Mouse (Mus musculus): Measurements from ENCODE around the gene Elp4.

GRCm38 (mm10) chr2:105702586-105702985 lies 201.8 kb downstream of the Elp4 start:
- TF ChIP-seq CTCF (IDR thresholded peaks at IDR 0.05; ENCODE audit: control insufficient read depth, insufficient read depth, insufficient read length) (no peak), MYOD1 (IDR thresholded peaks at IDR 0.05; ENCODE audit: control insufficient read depth, insufficient read length, low read depth) (no peak), MYOG (IDR thresholded peaks at IDR 0.05; ENCODE audit: control insufficient read depth, extremely low read depth, insufficient read length) (no peak), USF1 (IDR thresholded peaks at IDR 0.05; ENCODE audit: low read depth) (no peak), MAX (IDR thresholded peaks at IDR 0.05) (no peak), FOSL1 (IDR thresholded peaks at IDR 0.05; ENCODE audit: insufficient read depth, low read length, poor library complexity, severe bottlenecking) (no peak)
